Mouse (Mus musculus): ENCODE data around the gene 1700019N19Rik. TPM values are rescaled to one million over a fixed set of nuclear protein-coding genes. Genes with fewer than 3 reads are reported as not detected.

Gene 1700019N19Rik
- total RNA-seq, 2 experiments from 2014 or later = not detected

Other genes starting within 250 kb of the 1700019N19Rik start
- gene Pnlip, start 142.0 kb downstream of the 1700019N19Rik start, total RNA-seq (2021) = not detected
- under 1 TPM in 1 of 2 experiments, not detected in 1; 0.75 TPM for gene Pnliprp1, start 65.6 kb downstream of the 1700019N19Rik start, total RNA-seq (2021)
- not detected for gene Pnliprp2, start 34.7 kb downstream of the 1700019N19Rik start, total RNA-seq (2021)
- gene Eno4, start 149.0 kb upstream of the 1700019N19Rik start, total RNA-seq (2021) = under 1 TPM in 1 of 2 experiments, not detected in 1; 0.36 TPM
- 10 to 100 TPM; 15.9 to 19.4 TPM for gene Hspa12a, start 149.2 kb upstream of the 1700019N19Rik start, total RNA-seq (2021)

Data from heart, adult 18-20 months (tissue).